ENCODE assay signal across 10 mouse cellular contexts in the genomic region with DNA sequence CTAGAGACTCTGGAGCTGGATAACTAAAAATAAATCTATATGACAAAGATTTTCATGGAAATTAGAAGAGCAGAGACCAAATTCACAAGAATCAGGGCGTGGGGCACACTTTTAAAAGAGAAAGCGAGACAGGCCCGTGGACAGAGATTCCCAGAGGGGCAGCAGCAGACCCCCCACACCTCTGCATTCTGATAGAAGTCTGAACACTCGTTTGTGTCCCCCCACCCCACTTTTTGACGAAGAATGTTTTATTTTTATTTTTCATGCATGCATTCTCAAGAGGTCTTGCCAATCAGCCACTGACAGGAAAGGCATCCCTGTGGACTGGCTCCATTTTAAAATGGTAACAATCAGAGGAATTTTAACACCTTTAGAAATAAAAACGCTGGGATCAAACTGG. TPM values are rescaled to one million over a fixed set of nuclear protein-coding genes. Genes with fewer than 3 reads are reported as not detected.
DNase-seq lines count a peak whose midpoint lies in the region; ATAC-seq and TF ChIP-seq lines count a peak whose summit lies in the region.
"Had no signal": no experiment of that assay in that cellular context is flagged by ENCODE, and none has a peak within 500 bp of the region (broad histone marks: within the 10 kb centered on the region; RNA-seq: fewer than 3 reads in every experiment).

No protein-coding gene starts in this region.

- peaks cover 23% of the 10 kb centered on the region for H3K79me2 ChIP-seq in C2C12 (ENCODE audit: control insufficient read depth, insufficient read depth)

- H3K9ac ChIP-seq in hindbrain, embryonic 12.5 days = no peak overlapping the region
- H3K9ac ChIP-seq in midbrain, embryonic 13.5 days (replicated peaks) = no peak overlapping the region

- DNase-seq in gastrocnemius, adult 2 months = no peak
- no peak for DNase-seq in gastrocnemius, postnatal 25 days
- DNase-seq in left cerebral cortex, adult 2 months (ENCODE audit: extremely low spot score in 1 of 2, low spot score in 2 of 2) = no peak
- no peak for DNase-seq in spleen, postnatal 10 days (ENCODE audit: low spot score in 2 of 2)
- DNase-seq: gastrocnemius, postnatal 36 days had no signal

- peaks cover 2% of the 10 kb centered on the region for H3K79me3 ChIP-seq in C2C12 (ENCODE audit: low read depth)

- no peaks in the 10 kb centered on the region for H3K9me3 ChIP-seq in hindbrain, embryonic 12.5 days (replicated peaks)
- no peaks in the 10 kb centered on the region for H3K9me3 ChIP-seq in midbrain, embryonic 13.5 days

- ATAC-seq in hindbrain, embryonic 12.5 days (ENCODE audit: low FRiP score) = no peak
- ATAC-seq in midbrain, embryonic 13.5 days = no peak
- ATAC-seq in inflammation-experienced regulatory T-cells, adult 6 months = no peak

- peak overlapping the region; percentile 81 for H3K4me3 ChIP-seq in gastrocnemius, adult 2 months
- H3K4me3 ChIP-seq in C2C12 (ENCODE audit: insufficient read depth, poor library complexity, severe bottlenecking) = peak overlapping the region; percentile 41
- peak overlapping the region; percentile 56 for H3K4me3 ChIP-seq in hindbrain, embryonic 12.5 days
- peak overlapping the region; percentile 52 for H3K4me3 ChIP-seq in midbrain, embryonic 13.5 days (replicated peaks)
- H3K4me3 ChIP-seq in left cerebral cortex, adult 2 months = no peak overlapping the region

- H3K36me3 ChIP-seq in C2C12 (ENCODE audit: control insufficient read depth, insufficient read depth) = no peaks in the 10 kb centered on the region
- no peaks in the 10 kb centered on the region for H3K36me3 ChIP-seq in hindbrain, embryonic 12.5 days
- no peaks in the 10 kb centered on the region for H3K36me3 ChIP-seq in midbrain, embryonic 13.5 days

- H3K4me2 ChIP-seq in hindbrain, embryonic 12.5 days (replicated peaks) = peak overlapping the region; percentile 62
- H3K4me2 ChIP-seq in midbrain, embryonic 13.5 days (replicated peaks) = peak overlapping the region; percentile 81; the same call in 1 of the 2 replicates

- TF ChIP-seq CTCF in gastrocnemius, adult 2 months (IDR thresholded peaks at IDR 0.05) = no peak
- no peak for TF ChIP-seq CTCF in C2C12 (IDR thresholded peaks at IDR 0.05; ENCODE audit: control insufficient read depth, insufficient read depth, insufficient read length)
- no peak for TF ChIP-seq CTCF in left cerebral cortex, adult 2 months (IDR thresholded peaks at IDR 0.05)

- peaks cover 22% of the 10 kb centered on the region for H3K4me1 ChIP-seq in hindbrain, embryonic 12.5 days
- H3K4me1 ChIP-seq in midbrain, embryonic 13.5 days (replicated peaks) = peaks cover 32% of the 10 kb centered on the region

- peak overlapping the region; percentile 84 for H3K27ac ChIP-seq in gastrocnemius, adult 2 months
- H3K27ac ChIP-seq in hindbrain, embryonic 12.5 days = peak overlapping the region; percentile 82; the same call in 1 of the 2 replicates
- no peak overlapping the region for H3K27ac ChIP-seq in midbrain, embryonic 13.5 days
- H3K27ac ChIP-seq in left cerebral cortex, adult 2 months = no peak overlapping the region

- intact Hi-C loops in gastrocnemius, adult 2 months (cut with DNase I) = no loop called here
- intact Hi-C loops in left cerebral cortex, adult 2 months (cut with DNase I) = loop anchor here (10.0 kb wide), 1 partner anchor 354 kb away; no protein-coding TSS in a partner anchor

- WGBS in hindbrain, embryonic 12.5 days = 3% methylated on average over 6 of the region's 6 CpGs
- WGBS in midbrain, embryonic 13.5 days = 2% methylated on average over 6 of the region's 6 CpGs

- H3K27me3 ChIP-seq in C2C12 (ENCODE audit: control insufficient read depth, insufficient read depth, insufficient read length) = no peaks in the 10 kb centered on the region
- H3K27me3 ChIP-seq in hindbrain, embryonic 12.5 days = peaks cover 87% of the 10 kb centered on the region
- peaks cover 92% of the 10 kb centered on the region for H3K27me3 ChIP-seq in midbrain, embryonic 13.5 days

- H3ac ChIP-seq in C2C12 (ENCODE audit: control insufficient read depth, insufficient read length, low read depth) = no peak overlapping the region

TF ChIP-seq in C2C12, 6 proteins besides CTCF, POLR2A, EP300 and RAD21:
- TF ChIP-seq MYOG (IDR thresholded peaks at IDR 0.05; ENCODE audit: control insufficient read depth, extremely low read depth, insufficient read length) = no peak
- no peak for TF ChIP-seq FOSL1 (IDR thresholded peaks at IDR 0.05; ENCODE audit: insufficient read depth, low read length, poor library complexity, severe bottlenecking)
- no peak for TF ChIP-seq MYOD1 (IDR thresholded peaks at IDR 0.05; ENCODE audit: control insufficient read depth, insufficient read length, low read depth)
- no peak for TF ChIP-seq MAX (IDR thresholded peaks at IDR 0.05)
- no peak for TF ChIP-seq CEBPB (IDR thresholded peaks at IDR 0.05; ENCODE audit: low read depth)
- no peak for TF ChIP-seq USF1 (IDR thresholded peaks at IDR 0.05; ENCODE audit: low read depth)

RNA-seq across cellular contexts. Expression of gene Twist1, which starts 1.7 kb away (rescaled TPM):
- 1 to 10 TPM in 1 of 2 experiments, under 1 TPM in 1; 0.92 to 1.3 TPM for total RNA-seq in gastrocnemius, adult 2 months (2021)
- 1 to 10 TPM; 1.8 to 4.9 TPM for total RNA-seq in gastrocnemius, postnatal 25 days (2021)
- 9.3 TPM for polyA plus RNA-seq in C2C12 (2012; fragmentation: generic; extraction: Trizol)
- polyA plus RNA-seq in hindbrain, embryonic 12.5 days (2016; fragmentation: Nextera tagmentation; extraction: Ambion mirVana) = 30.9 and 37.0 TPM in 2 replicates
- 1.0 and 1.7 TPM in 2 replicates for polyA plus RNA-seq in midbrain, embryonic 13.5 days (2015; fragmentation: Nextera tagmentation; extraction: Ambion mirVana)
- not detected for polyA plus RNA-seq in inflammation-experienced regulatory T-cells, adult 6 months (2017; shearing (Covaris generic))
- 1 to 10 TPM in 1 of 2 experiments, under 1 TPM in 1; 0.35 to 1.2 TPM for total RNA-seq in left cerebral cortex, adult 2 months (2021)

RNA-seq across cellular contexts. Expression of gene Ferd3l, which starts 31.0 kb away (rescaled TPM):
- total RNA-seq in gastrocnemius, adult 2 months (2021) = not detected
- total RNA-seq in gastrocnemius, postnatal 25 days (2021) = not detected
- polyA plus RNA-seq in C2C12 (2012; fragmentation: generic; extraction: Trizol) = not detected
- polyA plus RNA-seq in hindbrain, embryonic 12.5 days (2016; fragmentation: Nextera tagmentation; extraction: Ambion mirVana) = 2.6 and 3.4 TPM in 2 replicates
- polyA plus RNA-seq in midbrain, embryonic 13.5 days (2015; fragmentation: Nextera tagmentation; extraction: Ambion mirVana) = 1.3 and 3.5 TPM in 2 replicates
- polyA plus RNA-seq in inflammation-experienced regulatory T-cells, adult 6 months (2017; shearing (Covaris generic)) = not detected
- total RNA-seq in left cerebral cortex, adult 2 months (2021) = not detected
- total RNA-seq: gastrocnemius, postnatal 36 days; layer of hippocampus, postnatal 25 days had no signal

Comparison
In these comparisons a context has a peak if more than half of its experiments do, and no peak if none do; other contexts are left out.
1. H3K27ac ChIP-seq: peak in gastrocnemius, adult 2 months (single experiment) and hindbrain, embryonic 12.5 days (single experiment); none in midbrain, embryonic 13.5 days (single experiment) and left cerebral cortex, adult 2 months (single experiment).